Mouse (Mus musculus): ENCODE data around the gene Ttn.

DNA sequence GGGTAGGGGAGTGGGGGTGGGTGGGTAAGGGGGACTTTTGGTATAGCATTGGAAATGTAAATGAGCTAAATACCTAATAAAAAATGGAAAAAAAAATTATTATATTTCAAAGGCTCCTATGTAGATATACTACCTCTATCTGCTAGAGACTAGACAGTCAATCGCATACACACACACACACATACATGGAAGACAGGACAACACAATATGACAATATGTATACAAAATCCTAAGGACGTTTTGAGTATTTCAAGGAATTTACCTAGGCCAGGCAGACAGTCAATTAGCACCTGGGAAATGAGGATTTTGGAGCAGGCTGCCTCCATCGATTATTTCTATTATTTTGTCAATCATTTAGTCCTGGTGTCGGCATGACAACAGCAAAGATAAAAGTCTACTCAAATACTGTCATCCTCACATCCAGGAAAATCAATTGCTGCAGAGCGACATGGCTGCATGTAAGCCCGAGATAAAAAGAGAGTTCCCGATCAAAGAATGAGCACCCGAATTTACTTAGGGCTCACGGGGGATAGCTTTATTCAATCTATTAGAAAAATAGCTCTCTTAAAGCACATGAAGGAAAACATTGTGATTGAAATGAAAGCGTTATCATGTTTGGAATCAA, 20.8 kb downstream of the Ttn start:
- no peak for TF ChIP-seq CTCF (IDR thresholded peaks at IDR 0.05; ENCODE audit: low read depth, low read length)
- TF ChIP-seq GATA1 (IDR thresholded peaks at IDR 0.05; ENCODE audit: borderline replicate concordance, low read length) = no peak
- TF ChIP-seq TAL1 (conservative IDR thresholded peaks at IDR 0.05; ENCODE audit: low read depth, low read length) = no peak
